Mouse (Mus musculus): ENCODE results near the gene Manbal.
A peak's percentile ranks its signal among the peaks of the same experiment; 100 is the strongest.

Manbal gene

DNA sequence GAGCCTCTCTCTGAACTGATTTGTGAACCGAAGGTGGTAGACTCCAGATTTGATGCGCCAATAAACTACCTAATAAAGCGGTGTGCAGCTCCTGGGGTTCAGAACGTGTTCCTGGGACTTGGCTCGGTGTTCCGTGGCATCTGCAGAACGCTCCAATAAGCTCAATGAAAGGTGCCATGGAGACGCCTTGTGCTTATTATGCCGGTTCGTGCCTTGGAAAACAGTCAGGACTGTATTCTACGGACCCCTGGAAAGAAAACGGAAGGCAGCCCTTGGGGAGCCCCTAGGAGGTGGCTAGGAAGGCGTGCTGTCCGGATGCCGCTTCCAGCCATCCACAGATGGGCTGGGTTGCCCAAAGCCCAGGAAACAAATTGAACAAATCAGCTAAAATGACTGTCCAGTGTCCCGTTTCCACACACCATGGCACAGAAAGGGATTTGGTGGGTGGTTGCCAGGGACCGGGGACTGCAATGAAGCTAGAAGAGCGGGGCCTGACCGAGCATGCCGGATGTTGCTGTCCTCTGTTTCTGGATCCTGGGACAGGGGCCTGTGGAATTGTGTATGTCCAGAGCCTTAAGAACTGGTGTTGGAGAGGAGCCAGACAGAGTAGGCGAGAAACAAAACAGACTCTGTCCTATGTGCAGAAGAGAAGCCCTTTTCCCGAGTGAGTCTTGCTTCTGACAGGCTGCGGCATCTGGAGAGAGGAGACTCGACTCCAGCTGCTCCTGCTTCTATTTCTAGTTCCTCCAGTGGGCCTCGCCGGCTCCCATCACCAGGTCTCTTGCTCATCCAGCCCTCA is 19.8 kb upstream of the Manbal start, which contains the start of gene Ghrh:
Gene Ghrh (minus strand): TSS at position 146 of the 799 bp plus-strand sequence.
- DNase-seq (ENCODE audit: low read depth, low spot score) = no peak
- Histone ChIP-seq H3K36me3 (ENCODE audit: control insufficient read depth, insufficient read depth, low read length, poor library complexity, severe bottlenecking) (no peaks in the 10 kb centered on the region), H3K27me3 (ENCODE audit: control insufficient read depth, insufficient read depth, low read length, poor library complexity, severe bottlenecking) (no peaks in the 10 kb centered on the region)

DNA sequence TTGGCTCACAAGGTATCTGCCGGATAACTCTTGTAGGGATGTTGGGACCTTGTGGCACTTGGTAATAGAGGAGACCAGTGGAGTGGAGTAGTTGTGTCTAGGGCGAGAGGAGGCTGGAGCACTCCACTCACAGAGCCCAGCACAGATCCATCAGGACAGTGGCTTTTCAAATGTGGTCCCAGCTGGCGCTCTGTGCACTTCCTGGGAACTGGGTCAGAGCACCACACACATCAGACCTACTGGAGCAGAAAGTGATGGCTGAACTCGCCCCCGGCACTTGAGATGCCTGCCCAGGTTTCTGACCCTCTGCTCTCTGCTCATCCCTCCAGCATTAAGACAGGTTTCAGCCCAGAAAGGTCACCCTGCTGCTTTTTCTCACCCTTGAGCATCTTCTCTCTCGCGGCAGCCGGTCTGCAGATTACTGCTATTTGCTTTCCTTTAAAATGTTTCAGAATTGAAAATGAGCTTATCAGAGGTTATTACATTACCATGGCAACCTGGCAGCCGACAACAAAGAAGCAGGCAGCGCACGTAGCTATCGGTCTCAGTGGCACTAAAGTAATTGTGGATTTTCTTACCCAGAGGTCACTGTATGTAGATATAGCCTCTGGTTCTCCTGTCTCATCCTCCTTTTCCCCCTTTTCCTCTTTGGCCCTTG is 18.1 kb upstream of the Manbal start:
- DNase-seq (ENCODE audit: low read depth, low spot score) = no peak
- Histone ChIP-seq H3K36me3 (ENCODE audit: control insufficient read depth, insufficient read depth, low read length, poor library complexity, severe bottlenecking) (no peaks in the 10 kb centered on the region), H3K27me3 (ENCODE audit: control insufficient read depth, insufficient read depth, low read length, poor library complexity, severe bottlenecking) (no peaks in the 10 kb centered on the region)

DNA sequence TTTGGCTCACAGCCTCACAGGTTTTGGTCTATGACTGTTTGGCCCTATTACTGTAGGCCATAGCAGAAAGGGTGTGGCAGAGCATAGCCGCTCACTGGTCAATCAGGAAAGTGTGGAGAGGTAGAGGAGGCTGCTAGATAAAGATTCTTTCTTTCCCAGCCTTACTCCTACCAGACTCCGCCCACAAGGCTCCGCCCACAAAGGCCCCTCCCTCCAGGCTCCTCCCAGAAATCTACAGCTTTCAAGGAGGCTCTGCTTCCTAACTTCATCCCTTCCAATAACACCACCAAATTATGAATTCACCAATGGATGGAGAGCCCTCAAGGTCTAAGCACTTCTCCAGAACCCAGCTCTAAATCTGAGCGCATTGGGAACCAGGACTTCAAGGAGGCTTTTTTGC is 14.2 kb upstream of the Manbal start:
- Histone ChIP-seq H3K36me3 (ENCODE audit: control insufficient read depth, insufficient read depth, low read length, poor library complexity, severe bottlenecking) (no peaks in the 10 kb centered on the region), H3K27me3 (ENCODE audit: control insufficient read depth, insufficient read depth, low read length, poor library complexity, severe bottlenecking) (no peaks in the 10 kb centered on the region)
- no peak for DNase-seq (ENCODE audit: low read depth, low spot score)

DNA sequence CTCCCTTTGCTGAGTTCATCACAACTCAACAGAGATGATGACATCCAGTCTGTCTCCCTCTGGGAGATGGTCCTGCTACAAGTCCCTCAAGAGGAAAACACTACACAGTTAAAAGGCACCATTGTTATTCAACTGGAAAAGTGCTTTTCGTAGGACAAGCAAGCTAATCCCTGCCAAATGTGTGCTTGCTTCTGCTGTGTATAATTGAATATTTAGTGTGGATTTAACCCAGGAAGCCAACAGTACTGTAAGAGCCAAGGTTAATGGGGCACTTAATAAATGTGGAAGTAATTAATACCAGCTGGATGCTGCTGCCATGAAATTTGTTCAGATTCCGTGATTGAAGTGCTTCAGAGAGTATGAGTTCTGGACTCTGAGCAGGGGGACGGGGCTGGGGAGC is 13.3 kb upstream of the Manbal start:
- Histone ChIP-seq H3K36me3 (ENCODE audit: control insufficient read depth, insufficient read depth, low read length, poor library complexity, severe bottlenecking) (no peaks in the 10 kb centered on the region), H3K27me3 (ENCODE audit: control insufficient read depth, insufficient read depth, low read length, poor library complexity, severe bottlenecking) (no peaks in the 10 kb centered on the region)
- no peak for DNase-seq (ENCODE audit: low read depth, low spot score)

DNA sequence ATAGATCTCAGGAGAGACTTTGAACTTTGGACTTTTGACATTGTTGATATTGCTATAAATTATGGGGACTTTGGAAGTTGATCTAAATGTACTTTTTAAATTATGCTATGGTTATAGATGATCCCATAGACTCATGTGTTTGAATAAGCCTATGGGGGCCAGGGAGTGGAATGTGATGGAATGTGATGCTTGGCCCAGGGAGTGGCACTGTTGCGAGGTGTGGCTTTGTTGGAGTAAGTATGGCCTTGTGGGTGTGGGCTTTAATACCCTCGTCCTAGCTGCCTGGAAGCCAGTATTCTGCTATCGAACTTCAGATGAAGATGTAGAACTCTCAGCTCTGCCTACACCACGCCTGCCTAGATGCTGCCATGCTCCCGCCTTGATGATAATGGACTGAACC is 7.4 kb upstream of the Manbal start:
- Histone ChIP-seq H3K27me3 (ENCODE audit: control insufficient read depth, insufficient read depth, low read length, poor library complexity, severe bottlenecking) (no peaks in the 10 kb centered on the region), H3K36me3 (ENCODE audit: control insufficient read depth, insufficient read depth, low read length, poor library complexity, severe bottlenecking) (no peaks in the 10 kb centered on the region)
- DNase-seq (ENCODE audit: low read depth, low spot score) = no peak

DNA sequence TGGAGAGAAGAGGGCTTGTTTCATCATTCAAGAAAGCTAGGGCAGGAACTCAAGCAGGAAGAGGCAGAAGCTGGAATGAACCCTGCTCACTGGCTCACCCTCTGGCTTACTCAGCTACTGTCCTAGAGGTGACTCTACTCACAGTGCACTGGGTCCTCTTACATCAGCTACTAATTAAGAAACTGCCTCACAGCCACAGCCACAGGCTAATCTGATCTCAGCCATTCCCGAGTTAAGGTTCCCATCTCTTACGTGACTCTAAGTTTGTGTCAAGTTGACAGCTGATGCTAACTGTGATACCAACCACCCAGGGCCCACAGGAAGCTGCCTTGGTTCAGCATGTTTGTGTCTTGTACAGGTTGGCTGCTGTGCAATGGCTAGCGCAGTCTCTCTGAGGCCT is 4.4 kb upstream of the Manbal start:
- DNase-seq (ENCODE audit: low read depth, low spot score) = no peak
- no peaks in the 10 kb centered on the region for H3K36me3 ChIP-seq (ENCODE audit: control insufficient read depth, insufficient read depth, low read length, poor library complexity, severe bottlenecking)
- H3K27me3 ChIP-seq (ENCODE audit: control insufficient read depth, insufficient read depth, low read length, poor library complexity, severe bottlenecking) = no peaks in the 10 kb centered on the region

DNA sequence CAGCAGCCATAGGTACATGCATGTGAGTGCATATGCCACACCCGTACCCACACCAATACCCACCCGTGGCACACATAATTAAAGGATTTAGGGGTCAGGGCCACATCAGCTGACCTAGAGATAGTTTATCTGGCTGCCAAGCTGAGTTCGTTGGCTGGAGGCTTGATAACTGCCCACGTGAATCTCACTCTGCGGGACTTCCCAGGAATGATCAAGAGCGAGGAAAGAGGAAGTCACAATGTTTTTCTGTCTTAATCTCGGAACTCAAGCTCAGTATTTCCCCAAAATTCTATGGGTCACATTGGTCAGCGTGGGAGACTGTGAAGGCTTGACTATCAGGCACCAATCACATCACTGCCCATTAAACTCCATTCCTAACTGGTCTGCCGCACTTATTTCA is 632 bp upstream of the Manbal start:
- peak; percentile 41 for DNase-seq (ENCODE audit: low read depth, low spot score)
- Histone ChIP-seq H3K27me3 (ENCODE audit: control insufficient read depth, insufficient read depth, low read length, poor library complexity, severe bottlenecking) (no peaks in the 10 kb centered on the region), H3K36me3 (ENCODE audit: control insufficient read depth, insufficient read depth, low read length, poor library complexity, severe bottlenecking) (no peaks in the 10 kb centered on the region)

DNA sequence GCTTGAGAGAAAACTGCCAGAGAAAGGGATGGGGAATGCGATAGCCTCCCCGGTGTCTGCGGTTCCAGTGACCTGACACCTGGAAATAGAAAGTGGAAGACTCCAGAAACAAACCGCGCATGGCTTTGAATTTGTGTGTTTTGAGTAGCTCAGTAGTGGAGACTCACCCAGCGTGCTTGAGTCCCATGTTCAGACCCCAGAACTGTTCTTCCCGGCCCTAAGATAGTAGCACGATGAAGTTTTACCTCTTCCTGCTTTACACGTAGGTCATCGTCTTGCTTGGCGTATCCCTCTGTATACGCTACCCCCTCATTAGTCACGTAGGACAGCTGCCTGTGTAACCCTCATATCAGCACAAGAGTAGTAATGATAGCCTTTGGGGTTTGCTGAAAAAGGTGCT is 597 bp downstream of the Manbal start:
- H3K36me3 ChIP-seq (ENCODE audit: control insufficient read depth, insufficient read depth, low read length, poor library complexity, severe bottlenecking) = no peaks in the 10 kb centered on the region
- no peak for DNase-seq (ENCODE audit: low read depth, low spot score)
- no peaks in the 10 kb centered on the region for H3K27me3 ChIP-seq (ENCODE audit: control insufficient read depth, insufficient read depth, low read length, poor library complexity, severe bottlenecking)

DNA sequence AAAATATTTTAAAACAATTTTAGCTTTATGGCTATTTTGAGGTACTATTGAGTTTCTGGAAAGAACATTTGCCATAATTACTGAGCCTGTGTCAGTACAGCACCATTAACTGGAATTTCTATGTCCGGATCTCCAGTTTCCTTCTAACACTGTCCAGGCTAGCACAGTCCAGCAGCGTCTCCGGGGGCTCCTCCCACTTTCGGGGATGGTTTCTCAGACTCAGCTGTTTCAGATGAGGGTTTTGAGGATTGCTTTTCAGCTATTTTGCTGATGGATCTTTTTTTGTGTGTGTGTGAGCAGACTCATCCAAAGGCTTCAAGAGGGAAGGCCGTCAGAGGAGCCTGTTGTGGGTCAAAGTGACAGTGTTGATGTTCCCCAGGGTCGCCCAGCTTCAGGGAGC is 4.3 kb downstream of the Manbal start:
- no peaks in the 10 kb centered on the region for H3K36me3 ChIP-seq (ENCODE audit: control insufficient read depth, insufficient read depth, low read length, poor library complexity, severe bottlenecking)
- DNase-seq (ENCODE audit: low read depth, low spot score) = no peak
- no peaks in the 10 kb centered on the region for H3K27me3 ChIP-seq (ENCODE audit: control insufficient read depth, insufficient read depth, low read length, poor library complexity, severe bottlenecking)

DNA sequence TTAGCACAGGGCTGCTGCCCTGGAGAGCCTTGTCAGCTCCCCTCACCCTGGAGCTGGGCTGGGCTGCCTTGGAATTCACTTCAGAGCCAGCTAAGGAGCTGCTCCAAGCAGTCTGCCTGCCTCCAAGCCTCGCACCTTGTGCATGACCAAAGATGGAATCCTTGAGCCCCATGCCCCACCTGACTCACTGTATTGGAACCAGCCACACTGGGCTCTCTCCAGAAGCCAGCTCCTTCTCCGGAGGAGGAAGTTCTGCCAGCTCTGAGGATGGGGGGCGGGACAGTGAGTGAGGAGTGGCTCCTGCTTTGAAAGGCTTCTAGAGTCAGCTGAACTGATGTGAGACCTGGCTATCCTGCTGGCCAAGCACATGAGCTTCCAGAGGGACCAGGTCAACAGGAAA is 6.3 kb downstream of the Manbal start:
- H3K36me3 ChIP-seq (ENCODE audit: control insufficient read depth, insufficient read depth, low read length, poor library complexity, severe bottlenecking) = no peaks in the 10 kb centered on the region

DNA sequence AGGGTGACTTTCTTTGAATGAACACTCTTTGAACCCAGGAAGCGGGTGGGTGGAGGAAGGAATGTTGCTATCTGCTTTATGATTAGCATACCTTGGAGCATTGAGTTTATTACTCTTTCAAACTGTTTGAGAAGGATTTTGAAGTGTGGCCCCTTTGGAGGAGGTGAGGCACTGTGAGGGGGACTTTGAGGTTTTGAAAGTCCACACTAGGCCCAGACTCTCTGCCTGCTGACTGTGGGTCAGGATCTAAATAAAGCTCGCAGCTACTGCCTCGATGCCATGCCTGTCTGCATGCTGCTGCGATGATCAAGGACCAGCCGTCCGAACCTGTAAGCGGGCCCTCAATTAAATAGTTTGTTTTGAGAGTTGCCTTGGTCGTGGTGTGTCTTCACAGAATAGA is 7.7 kb downstream of the Manbal start:
- Histone ChIP-seq H3K27me3 (ENCODE audit: control insufficient read depth, insufficient read depth, low read length, poor library complexity, severe bottlenecking) (no peaks in the 10 kb centered on the region), H3K36me3 (ENCODE audit: control insufficient read depth, insufficient read depth, low read length, poor library complexity, severe bottlenecking) (no peaks in the 10 kb centered on the region)
- no peak for DNase-seq (ENCODE audit: low read depth, low spot score)

More for the DNA sequence above, 6.3 kb downstream of the Manbal start:
- no peaks in the 10 kb centered on the region for H3K27me3 ChIP-seq (ENCODE audit: control insufficient read depth, insufficient read depth, low read length, poor library complexity, severe bottlenecking)
- DNase-seq (ENCODE audit: low read depth, low spot score) = no peak

DNA sequence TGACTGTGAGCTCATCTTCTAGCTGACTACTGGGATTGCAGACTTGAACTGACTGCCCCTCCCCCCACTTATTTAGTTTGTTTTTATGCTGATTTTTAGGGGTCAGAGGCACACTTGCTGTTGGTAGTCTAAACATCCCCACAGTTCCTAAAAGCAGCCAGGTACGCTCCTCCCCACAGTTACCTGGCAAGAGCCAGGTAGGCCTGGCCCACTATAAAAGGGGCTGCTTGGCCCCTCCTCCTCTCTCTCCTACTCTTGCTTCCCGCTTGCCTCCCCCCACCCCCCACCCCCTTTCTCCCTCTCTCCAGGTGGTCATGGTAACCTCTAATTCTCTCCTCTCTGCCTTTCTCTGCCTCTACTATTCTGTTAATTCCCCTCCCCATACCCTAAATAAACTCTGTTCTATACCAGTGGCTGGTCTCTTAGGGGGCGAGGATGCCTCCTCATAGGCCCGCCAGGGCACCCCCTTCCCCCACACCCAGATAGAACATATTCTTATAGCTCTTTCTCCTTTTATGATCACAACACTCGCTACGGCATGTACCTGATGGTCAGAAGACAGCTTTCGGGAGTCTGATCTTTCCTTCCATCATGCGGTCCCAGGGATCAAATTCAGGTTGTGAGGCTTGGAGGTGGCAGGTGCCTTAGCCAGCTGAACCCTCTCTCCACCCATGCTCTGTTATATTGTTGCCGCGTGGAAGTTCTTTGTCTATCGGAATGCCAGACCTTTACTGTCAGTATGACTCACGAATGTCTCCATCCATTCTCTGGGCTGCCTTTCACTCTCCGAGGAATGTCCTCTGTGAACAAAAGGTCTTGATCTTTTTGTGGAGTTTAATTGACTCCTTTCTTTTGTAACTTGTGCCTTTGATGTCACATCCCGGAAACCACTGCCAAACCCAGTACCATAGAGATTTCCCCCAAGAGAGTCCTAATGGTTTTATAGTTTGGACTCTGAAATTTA is 8.7 kb downstream of the Manbal start:
- Histone ChIP-seq H3K27me3 (ENCODE audit: control insufficient read depth, insufficient read depth, low read length, poor library complexity, severe bottlenecking) (no peaks in the 10 kb centered on the region), H3K36me3 (ENCODE audit: control insufficient read depth, insufficient read depth, low read length, poor library complexity, severe bottlenecking) (no peaks in the 10 kb centered on the region)
- no peak for DNase-seq (ENCODE audit: low read depth, low spot score)

DNA sequence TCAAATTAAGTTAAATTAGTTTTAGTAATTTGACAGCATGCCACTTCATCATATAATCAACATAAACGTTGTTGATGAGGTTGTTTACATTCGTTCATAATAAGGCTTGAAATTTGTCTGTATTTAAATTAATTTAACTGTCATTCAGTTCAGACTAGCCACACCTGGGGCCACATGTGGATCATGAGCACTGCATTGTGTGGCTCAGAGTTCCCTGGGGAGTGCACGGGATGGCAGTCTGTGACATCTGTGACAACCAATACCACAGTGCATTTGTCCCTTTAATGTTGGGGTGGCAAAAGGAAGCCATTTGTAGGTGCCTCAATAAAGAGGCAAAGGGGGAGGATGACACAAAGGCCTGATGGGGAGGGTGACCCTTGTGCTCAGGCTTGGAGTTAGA is 9.6 kb downstream of the Manbal start:
- Histone ChIP-seq H3K27me3 (ENCODE audit: control insufficient read depth, insufficient read depth, low read length, poor library complexity, severe bottlenecking) (no peaks in the 10 kb centered on the region), H3K36me3 (ENCODE audit: control insufficient read depth, insufficient read depth, low read length, poor library complexity, severe bottlenecking) (peaks cover 2% of the 10 kb centered on the region; the same call in 1 of the 2 replicates)
- no peak for DNase-seq (ENCODE audit: low read depth, low spot score)

DNA sequence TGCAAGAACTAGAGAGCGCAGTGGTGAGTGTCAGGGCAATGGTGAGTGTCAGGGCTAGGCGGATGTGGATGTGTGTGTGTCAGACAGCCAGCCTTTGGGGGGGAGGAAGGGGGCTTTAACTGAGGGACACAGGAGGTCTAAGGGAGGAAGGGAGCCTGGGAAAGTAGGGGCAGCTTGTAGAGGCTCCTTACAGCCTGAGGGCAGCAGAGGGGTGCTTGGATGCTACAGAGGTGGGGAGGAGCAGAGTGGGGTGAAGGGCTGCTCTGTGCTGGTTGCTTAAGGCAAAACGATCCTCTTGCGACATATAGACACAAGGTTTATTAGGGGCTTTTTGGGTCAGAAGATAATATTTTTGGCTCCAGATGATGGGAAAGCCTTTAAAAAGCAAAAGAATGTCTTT is 17.4 kb downstream of the Manbal start:
- Histone ChIP-seq H3K27me3 (ENCODE audit: control insufficient read depth, insufficient read depth, low read length, poor library complexity, severe bottlenecking) (no peaks in the 10 kb centered on the region), H3K36me3 (ENCODE audit: control insufficient read depth, insufficient read depth, low read length, poor library complexity, severe bottlenecking) (peaks cover 3% of the 10 kb centered on the region; the same call in 1 of the 2 replicates)
- no peak for DNase-seq (ENCODE audit: low read depth, low spot score)
